13 mouse cellular contexts compared by ENCODE assay signal in the genomic region with DNA sequence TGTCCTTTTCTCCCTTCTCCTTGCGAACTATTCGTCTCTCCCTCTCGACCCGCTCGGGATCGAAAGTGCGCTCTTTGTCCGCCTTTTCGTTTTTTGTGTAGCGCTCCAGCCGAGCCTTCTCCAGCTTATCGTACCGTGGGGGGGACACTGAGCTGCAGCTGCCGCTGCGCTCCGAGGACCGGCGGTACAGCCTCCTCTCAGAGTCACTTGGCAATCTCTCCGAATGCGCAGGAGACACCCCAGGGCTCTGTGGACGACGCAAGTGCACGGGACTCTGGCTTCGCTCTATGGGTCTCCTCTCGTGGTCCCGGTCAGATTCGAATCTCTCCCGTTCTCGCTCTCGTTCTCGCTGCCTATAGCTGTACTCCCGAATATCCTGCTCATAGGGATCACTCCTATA. TPM values are rescaled to one million over a fixed set of nuclear protein-coding genes. Genes with fewer than 3 reads are reported as not detected.
DNase-seq lines count a peak whose midpoint lies in the region; ATAC-seq and TF ChIP-seq lines count a peak whose summit lies in the region.
"Had no signal": no experiment of that assay in that cellular context is flagged by ENCODE, and none has a peak within 500 bp of the region (broad histone marks: within the 10 kb centered on the region; RNA-seq: fewer than 3 reads in every experiment).

No protein-coding gene starts in this region.

- no peaks in the 10 kb centered on the region for H3K9me3 ChIP-seq in hindbrain, embryonic 14.5 days (ENCODE audit: control insufficient read depth, low read length)
- no peaks in the 10 kb centered on the region for H3K9me3 ChIP-seq in hindbrain, embryonic 11.5 days (ENCODE audit: control insufficient read depth, low read length)
- H3K9me3 ChIP-seq in neural tube, embryonic 13.5 days = no peaks in the 10 kb centered on the region
- H3K9me3 ChIP-seq in forebrain, embryonic 16.5 days (ENCODE audit: control insufficient read depth, low read length) = no peaks in the 10 kb centered on the region
- no peaks in the 10 kb centered on the region for H3K9me3 ChIP-seq in stomach, postnatal 0 days (ENCODE audit: control insufficient read depth, low read length)
- H3K9me3 ChIP-seq: limb, embryonic 12.5 days had no signal

- H3K4me2 ChIP-seq in hindbrain, embryonic 14.5 days (replicated peaks) = no peak overlapping the region
- H3K4me2 ChIP-seq in hindbrain, embryonic 11.5 days (replicated peaks; ENCODE audit: low read depth, low read length) = no peak overlapping the region
- no peak overlapping the region for H3K4me2 ChIP-seq in neural tube, embryonic 13.5 days
- no peak overlapping the region for H3K4me2 ChIP-seq in forebrain, embryonic 16.5 days (ENCODE audit: low read length)
- H3K4me2 ChIP-seq in stomach, postnatal 0 days (replicated peaks; ENCODE audit: low read depth) = no peak overlapping the region
- H3K4me2 ChIP-seq: heart, embryonic 11.5 days; limb, embryonic 12.5 days had no signal

- peak overlapping the region; percentile 64 for H3K27ac ChIP-seq in hindbrain, embryonic 14.5 days
- no peak overlapping the region for H3K27ac ChIP-seq in hindbrain, embryonic 11.5 days (ENCODE audit: low read depth, low read length)
- H3K27ac ChIP-seq in neural tube, embryonic 13.5 days (replicated peaks) = 0 out of 2 replicates have a peak overlapping the region, but pooled peaks have one; percentile 35
- peak overlapping the region; percentile 86; the same call in 1 of the 2 replicates for H3K27ac ChIP-seq in forebrain, embryonic 16.5 days (ENCODE audit: low read length)
- H3K27ac ChIP-seq in stomach, postnatal 0 days (replicated peaks) = peak overlapping the region; percentile 93
- H3K27ac ChIP-seq: limb, embryonic 12.5 days had no signal

- H3K9ac ChIP-seq in hindbrain, embryonic 14.5 days = no peak overlapping the region
- no peak overlapping the region for H3K9ac ChIP-seq in hindbrain, embryonic 11.5 days (ENCODE audit: low read depth, low read length)
- H3K9ac ChIP-seq in neural tube, embryonic 13.5 days = no peak overlapping the region
- no peak overlapping the region for H3K9ac ChIP-seq in forebrain, embryonic 16.5 days (replicated peaks; ENCODE audit: low read depth, low read length)
- no peak overlapping the region for H3K9ac ChIP-seq in stomach, postnatal 0 days (ENCODE audit: low read length)
- H3K9ac ChIP-seq: limb, embryonic 12.5 days had no signal

- DNase-seq in hindbrain, embryonic 14.5 days (ENCODE audit: low spot score) = no peak
- DNase-seq in hindbrain, embryonic 11.5 days (ENCODE audit: low spot score) = no peak
- no peak for DNase-seq in neural tube, embryonic 10.5 days (ENCODE audit: extremely low spot score, low spot score)
- DNase-seq in stomach, postnatal 0 days (ENCODE audit: low spot score) = no peak
- no peak for DNase-seq in right cerebral cortex, adult 18-20 months
- DNase-seq in thymus, postnatal 14 days = no peak
- DNase-seq: kidney, adult 11 months had no signal

- H3K4me1 ChIP-seq in hindbrain, embryonic 14.5 days (replicated peaks; ENCODE audit: control insufficient read depth, insufficient read depth, low read length) = no peaks in the 10 kb centered on the region
- H3K4me1 ChIP-seq in hindbrain, embryonic 11.5 days (replicated peaks; ENCODE audit: control insufficient read depth, insufficient read depth, low read length) = no peaks in the 10 kb centered on the region
- no peaks in the 10 kb centered on the region for H3K4me1 ChIP-seq in neural tube, embryonic 13.5 days (replicated peaks)
- peaks cover 14% of the 10 kb centered on the region for H3K4me1 ChIP-seq in forebrain, embryonic 16.5 days (replicated peaks; ENCODE audit: control insufficient read depth, insufficient read depth, low read length)
- 0 out of 2 replicates have a peak, but pooled peaks cover 2% of the 10 kb centered on the region for H3K4me1 ChIP-seq in stomach, postnatal 0 days (replicated peaks; ENCODE audit: control insufficient read depth, insufficient read depth)
- H3K4me1 ChIP-seq: limb, embryonic 12.5 days had no signal

- no peak for TF ChIP-seq CTCF in stomach, postnatal 0 days (IDR thresholded peaks at IDR 0.05; ENCODE audit: low read depth)

- WGBS in hindbrain, embryonic 14.5 days = 94% methylated on average over 32 of the region's 32 CpGs
- 94% methylated on average over 32 of the region's 32 CpGs for WGBS in hindbrain, embryonic 11.5 days
- 94% methylated on average over 32 of the region's 32 CpGs for WGBS in neural tube, embryonic 13.5 days
- WGBS in forebrain, embryonic 16.5 days = 85% methylated on average over 32 of the region's 32 CpGs
- 91% methylated on average over 32 of the region's 32 CpGs for WGBS in stomach, postnatal 0 days

- no peaks in the 10 kb centered on the region for H3K27me3 ChIP-seq in hindbrain, embryonic 14.5 days (ENCODE audit: control insufficient read depth, insufficient read depth, low read length)
- H3K27me3 ChIP-seq in hindbrain, embryonic 11.5 days (ENCODE audit: control insufficient read depth, insufficient read depth, low read length) = no peaks in the 10 kb centered on the region
- no peaks in the 10 kb centered on the region for H3K27me3 ChIP-seq in neural tube, embryonic 13.5 days
- no peaks in the 10 kb centered on the region for H3K27me3 ChIP-seq in forebrain, embryonic 16.5 days (replicated peaks; ENCODE audit: control insufficient read depth, insufficient read depth, low read length)
- H3K27me3 ChIP-seq in stomach, postnatal 0 days (ENCODE audit: control insufficient read depth, insufficient read depth, low read length) = no peaks in the 10 kb centered on the region
- H3K27me3 ChIP-seq: CH12.LX; limb, embryonic 12.5 days had no signal

- no peak for TF ChIP-seq EP300 in stomach, postnatal 0 days (optimal IDR thresholded peaks at IDR 0.05)

- H3K36me3 ChIP-seq in hindbrain, embryonic 14.5 days (replicated peaks; ENCODE audit: control insufficient read depth, insufficient read depth) = peaks cover 100% of the 10 kb centered on the region
- H3K36me3 ChIP-seq in hindbrain, embryonic 11.5 days (ENCODE audit: control insufficient read depth, insufficient read depth, low read length) = peaks cover 35% of the 10 kb centered on the region
- H3K36me3 ChIP-seq in neural tube, embryonic 13.5 days = peaks cover 99% of the 10 kb centered on the region
- H3K36me3 ChIP-seq in forebrain, embryonic 16.5 days (ENCODE audit: control insufficient read depth, insufficient read depth) = peaks cover 40% of the 10 kb centered on the region
- peaks cover 56% of the 10 kb centered on the region for H3K36me3 ChIP-seq in stomach, postnatal 0 days (ENCODE audit: control insufficient read depth, insufficient read depth, low read length)

- ATAC-seq in hindbrain, embryonic 14.5 days (ENCODE audit: low FRiP score) = no peak
- no peak for ATAC-seq in hindbrain, embryonic 11.5 days (ENCODE audit: low FRiP score)
- no peak for ATAC-seq in neural tube, embryonic 13.5 days (ENCODE audit: low read depth)
- ATAC-seq in forebrain, embryonic 16.5 days = no peak
- no peak for ATAC-seq in stomach, postnatal 0 days (ENCODE audit: low FRiP score, low TSS enrichment)

- no peak overlapping the region for H3K4me3 ChIP-seq in hindbrain, embryonic 14.5 days (replicated peaks; ENCODE audit: low read length)
- no peak overlapping the region for H3K4me3 ChIP-seq in hindbrain, embryonic 11.5 days (ENCODE audit: low read depth, low read length)
- H3K4me3 ChIP-seq in neural tube, embryonic 13.5 days = no peak overlapping the region
- H3K4me3 ChIP-seq in forebrain, embryonic 16.5 days (replicated peaks; ENCODE audit: low read length) = no peak overlapping the region
- H3K4me3 ChIP-seq in stomach, postnatal 0 days (ENCODE audit: low read depth, low read length) = no peak overlapping the region
- H3K4me3 ChIP-seq: limb, embryonic 12.5 days had no signal

RNA-seq across cellular contexts. Expression of gene Zbtb17, which starts 34.3 kb away (rescaled TPM):
- polyA plus RNA-seq in hindbrain, embryonic 14.5 days (2014; fragmentation: Nextera tagmentation; extraction: Ambion mirVana) = 29.5 and 30.7 TPM in 2 replicates
- 38.9 and 40.4 TPM in 2 replicates for polyA plus RNA-seq in hindbrain, embryonic 11.5 days (2014; fragmentation: Nextera tagmentation; extraction: Ambion mirVana)
- 45.0 and 45.9 TPM in 2 replicates for polyA plus RNA-seq in neural tube, embryonic 13.5 days (2015; fragmentation: Nextera tagmentation; extraction: Ambion mirVana)
- polyA plus RNA-seq in forebrain, embryonic 16.5 days (2015; fragmentation: Nextera tagmentation; extraction: Ambion mirVana) = 62.0 and 64.2 TPM in 2 replicates
- polyA plus RNA-seq in stomach, postnatal 0 days (2015; fragmentation: Nextera tagmentation; extraction: Ambion mirVana) = 13.3 and 16.8 TPM in 2 replicates

RNA-seq across cellular contexts. Expression of gene Srarp, which starts 42.9 kb away (rescaled TPM):
- 0.29 TPM in 1 of 2 replicates, not detected in the other for polyA plus RNA-seq in hindbrain, embryonic 14.5 days (2014; fragmentation: Nextera tagmentation; extraction: Ambion mirVana)
- not detected in 2 replicates for polyA plus RNA-seq in hindbrain, embryonic 11.5 days (2014; fragmentation: Nextera tagmentation; extraction: Ambion mirVana)
- not detected in 2 replicates for polyA plus RNA-seq in neural tube, embryonic 13.5 days (2015; fragmentation: Nextera tagmentation; extraction: Ambion mirVana)
- not detected in 2 replicates for polyA plus RNA-seq in forebrain, embryonic 16.5 days (2015; fragmentation: Nextera tagmentation; extraction: Ambion mirVana)
- not detected in 2 replicates for polyA plus RNA-seq in stomach, postnatal 0 days (2015; fragmentation: Nextera tagmentation; extraction: Ambion mirVana)
- polyA plus RNA-seq: embryonic facial prominence, embryonic 11.5 days; heart, embryonic 11.5 days; limb, embryonic 12.5 days had no signal

RNA-seq across cellular contexts. Expression of gene Hspb7, which starts 58.2 kb away (rescaled TPM):
- 0.16 TPM in 1 of 2 replicates, not detected in the other for polyA plus RNA-seq in hindbrain, embryonic 14.5 days (2014; fragmentation: Nextera tagmentation; extraction: Ambion mirVana)
- polyA plus RNA-seq in hindbrain, embryonic 11.5 days (2014; fragmentation: Nextera tagmentation; extraction: Ambion mirVana) = not detected in 2 replicates
- polyA plus RNA-seq in neural tube, embryonic 13.5 days (2015; fragmentation: Nextera tagmentation; extraction: Ambion mirVana) = not detected in 2 replicates
- not detected in 2 replicates for polyA plus RNA-seq in forebrain, embryonic 16.5 days (2015; fragmentation: Nextera tagmentation; extraction: Ambion mirVana)
- polyA plus RNA-seq in stomach, postnatal 0 days (2015; fragmentation: Nextera tagmentation; extraction: Ambion mirVana) = 2.3 and 3.5 TPM in 2 replicates
- polyA plus RNA-seq: limb, embryonic 12.5 days had no signal

RNA-seq across cellular contexts. Expression of gene Spen, which starts 59.6 kb away (rescaled TPM):
- 20.3 and 20.4 TPM in 2 replicates for polyA plus RNA-seq in hindbrain, embryonic 14.5 days (2014; fragmentation: Nextera tagmentation; extraction: Ambion mirVana)
- polyA plus RNA-seq in hindbrain, embryonic 11.5 days (2014; fragmentation: Nextera tagmentation; extraction: Ambion mirVana) = 17.6 and 22.0 TPM in 2 replicates
- polyA plus RNA-seq in neural tube, embryonic 13.5 days (2015; fragmentation: Nextera tagmentation; extraction: Ambion mirVana) = 13.8 and 19.5 TPM in 2 replicates
- polyA plus RNA-seq in forebrain, embryonic 16.5 days (2015; fragmentation: Nextera tagmentation; extraction: Ambion mirVana) = 16.0 and 19.1 TPM in 2 replicates
- 2.9 and 3.2 TPM in 2 replicates for polyA plus RNA-seq in stomach, postnatal 0 days (2015; fragmentation: Nextera tagmentation; extraction: Ambion mirVana)
